Mouse (Mus musculus): ENCODE measurements around the gene Xlr3b. TPM values are rescaled to one million over a fixed set of nuclear protein-coding genes. Genes with fewer than 3 reads are reported as not detected.
"Not testable (repeated sequence)": the region's sequence is repeated elsewhere in the genome, so short reads cannot be mapped to it uniquely, and the experiment has no call there.

The Xlr3b gene
- polyA plus RNA-seq, 1 experiment = 0.15 TPM

DNA sequence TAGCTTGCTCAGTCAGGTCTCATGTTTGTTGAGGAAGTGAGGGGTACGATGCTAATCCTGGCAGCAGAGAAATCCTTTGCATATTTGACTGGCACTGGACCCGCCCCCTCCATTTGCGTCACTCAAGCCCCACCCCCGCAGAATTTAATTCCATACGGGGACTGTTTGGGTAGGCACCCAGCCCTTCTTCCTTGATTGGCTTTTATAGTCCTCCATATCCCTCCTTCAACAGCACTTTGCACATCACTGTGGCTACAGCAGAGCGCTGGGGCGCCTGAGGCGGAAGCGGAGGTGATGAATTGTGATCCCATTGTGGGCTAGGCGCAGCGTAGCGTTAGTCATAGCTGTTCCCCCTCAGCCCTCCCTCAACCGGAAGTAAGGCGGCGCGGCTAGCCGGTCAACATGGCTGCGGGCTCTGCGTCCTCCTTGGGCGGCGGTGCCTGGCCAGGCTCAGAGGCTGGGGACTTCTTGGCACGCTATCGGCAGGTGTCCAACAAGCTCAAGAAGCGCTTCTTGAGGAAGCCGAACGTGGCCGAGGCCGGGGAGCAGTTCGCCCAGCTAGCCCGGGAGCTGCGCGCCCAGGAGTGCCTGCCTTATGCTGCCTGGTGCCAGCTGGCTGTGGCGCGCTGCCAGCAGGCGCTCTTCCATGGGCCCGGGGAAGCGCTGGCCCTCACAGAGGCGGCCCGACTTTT, 36.1 kb downstream of the Xlr3b start, which contains the start of gene F8a:
Gene F8a, plus strand, starts transcription at position 378 of the 692 bp plus-strand sequence.
- H3ac ChIP-seq (ENCODE audit: control insufficient read depth, insufficient read length, low read depth) = peak within 1 kb of the TSS; percentile 74
- peak within 1 kb of the TSS; percentile 31 for H3K4me3 ChIP-seq (ENCODE audit: insufficient read depth, poor library complexity, severe bottlenecking)
- no peaks in the 10 kb centered on the region for H3K27me3 ChIP-seq (ENCODE audit: control insufficient read depth, insufficient read depth, insufficient read length)
- H3K36me3 ChIP-seq (ENCODE audit: control insufficient read depth, insufficient read depth) = no peaks in the 10 kb centered on the region
- no peaks in the 10 kb centered on the region for H3K79me3 ChIP-seq (ENCODE audit: low read depth)
- TF ChIP-seq MYOG (IDR thresholded peaks at IDR 0.05; ENCODE audit: control insufficient read depth, extremely low read depth, insufficient read length) (no peak), CEBPB (IDR thresholded peaks at IDR 0.05; ENCODE audit: low read depth) (no peak), CTCF (IDR thresholded peaks at IDR 0.05; ENCODE audit: control insufficient read depth, insufficient read depth, insufficient read length) (no peak), MYOD1 (IDR thresholded peaks at IDR 0.05; ENCODE audit: control insufficient read depth, insufficient read length, low read depth) (no peak)
- H3K79me2 ChIP-seq (ENCODE audit: control insufficient read depth, insufficient read depth) = no peaks in the 10 kb centered on the region

DNA sequence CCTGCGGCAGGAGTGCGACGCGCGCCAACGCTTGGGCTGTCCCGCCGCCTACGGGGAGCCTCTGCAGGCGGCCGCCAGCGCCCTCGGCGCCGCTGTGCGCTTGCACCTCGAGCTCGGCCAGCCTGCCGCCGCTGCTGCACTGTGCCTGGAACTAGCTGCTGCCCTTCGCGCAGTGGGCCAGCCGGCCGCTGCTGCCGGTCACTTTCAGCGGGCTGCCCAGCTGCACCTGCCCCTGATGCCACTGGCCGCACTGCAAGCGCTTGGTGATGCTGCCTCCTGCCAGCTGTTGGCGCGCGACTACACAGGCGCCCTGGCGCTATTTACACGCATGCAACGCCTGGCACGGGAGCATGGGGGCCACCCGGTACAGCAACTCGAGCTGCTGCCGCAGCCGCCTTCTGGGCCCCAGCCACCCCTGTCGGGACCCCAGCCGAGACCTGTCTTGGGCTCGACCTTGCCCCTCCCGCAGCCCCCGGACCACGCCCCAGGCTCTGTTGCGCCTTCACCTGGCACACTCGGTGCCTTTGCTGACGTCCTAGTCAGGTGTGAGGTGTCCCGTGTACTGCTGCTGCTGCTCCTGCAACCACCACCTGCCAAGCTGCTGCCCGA, 36.7 kb downstream of the Xlr3b start:
- peak overlapping the region; percentile 74 for H3ac ChIP-seq (ENCODE audit: control insufficient read depth, insufficient read length, low read depth)
- no peaks in the 10 kb centered on the region for H3K36me3 ChIP-seq (ENCODE audit: control insufficient read depth, insufficient read depth)
- no peaks in the 10 kb centered on the region for H3K79me2 ChIP-seq (ENCODE audit: control insufficient read depth, insufficient read depth)
- no peak for TF ChIP-seq FOSL1 (IDR thresholded peaks at IDR 0.05; ENCODE audit: insufficient read depth, low read length, poor library complexity, severe bottlenecking)
- no peak for TF ChIP-seq CEBPB (IDR thresholded peaks at IDR 0.05; ENCODE audit: low read depth)
- no peak for TF ChIP-seq CTCF (IDR thresholded peaks at IDR 0.05; ENCODE audit: control insufficient read depth, insufficient read depth, insufficient read length)
- no peak for TF ChIP-seq MYOG (IDR thresholded peaks at IDR 0.05; ENCODE audit: control insufficient read depth, extremely low read depth, insufficient read length)
- no peak for TF ChIP-seq USF1 (IDR thresholded peaks at IDR 0.05; ENCODE audit: low read depth)
- no peak for TF ChIP-seq MAX (IDR thresholded peaks at IDR 0.05)
- no peaks in the 10 kb centered on the region for H3K27me3 ChIP-seq (ENCODE audit: control insufficient read depth, insufficient read depth, insufficient read length)
- H3K4me3 ChIP-seq (ENCODE audit: insufficient read depth, poor library complexity, severe bottlenecking) = peak overlapping the region; percentile 31
- no peaks in the 10 kb centered on the region for H3K79me3 ChIP-seq (ENCODE audit: low read depth)

DNA sequence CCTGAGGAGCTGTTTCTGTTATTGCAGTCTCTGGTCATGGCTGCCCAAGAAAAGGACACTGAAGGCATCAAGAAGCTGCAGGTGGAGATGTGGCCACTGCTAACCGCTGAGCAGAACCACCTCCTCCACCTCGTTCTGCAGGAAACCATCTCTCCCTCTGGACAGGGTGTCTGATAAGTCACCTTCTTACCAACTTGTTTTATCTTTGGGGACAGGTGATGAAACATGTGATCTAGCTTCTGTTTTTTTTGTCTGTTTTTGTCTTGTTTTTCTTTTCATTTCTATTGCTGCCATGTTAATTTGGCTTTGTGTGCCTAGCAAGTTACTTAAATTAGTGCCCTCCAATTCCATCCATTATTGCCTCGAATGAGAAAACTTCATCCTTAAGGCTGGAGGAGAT, 37.3 kb downstream of the Xlr3b start:
- no peaks in the 10 kb centered on the region for H3K27me3 ChIP-seq (ENCODE audit: control insufficient read depth, insufficient read depth, insufficient read length)
- TF ChIP-seq FOSL1 (IDR thresholded peaks at IDR 0.05; ENCODE audit: insufficient read depth, low read length, poor library complexity, severe bottlenecking) = no peak
- no peaks in the 10 kb centered on the region for H3K79me3 ChIP-seq (ENCODE audit: low read depth)
- no peaks in the 10 kb centered on the region for H3K36me3 ChIP-seq (ENCODE audit: control insufficient read depth, insufficient read depth)
- no peaks in the 10 kb centered on the region for H3K79me2 ChIP-seq (ENCODE audit: control insufficient read depth, insufficient read depth)
- H3K4me3 ChIP-seq (ENCODE audit: insufficient read depth, poor library complexity, severe bottlenecking) = peak overlapping the region; percentile 31
- no peak overlapping the region for H3ac ChIP-seq (ENCODE audit: control insufficient read depth, insufficient read length, low read depth)

DNA sequence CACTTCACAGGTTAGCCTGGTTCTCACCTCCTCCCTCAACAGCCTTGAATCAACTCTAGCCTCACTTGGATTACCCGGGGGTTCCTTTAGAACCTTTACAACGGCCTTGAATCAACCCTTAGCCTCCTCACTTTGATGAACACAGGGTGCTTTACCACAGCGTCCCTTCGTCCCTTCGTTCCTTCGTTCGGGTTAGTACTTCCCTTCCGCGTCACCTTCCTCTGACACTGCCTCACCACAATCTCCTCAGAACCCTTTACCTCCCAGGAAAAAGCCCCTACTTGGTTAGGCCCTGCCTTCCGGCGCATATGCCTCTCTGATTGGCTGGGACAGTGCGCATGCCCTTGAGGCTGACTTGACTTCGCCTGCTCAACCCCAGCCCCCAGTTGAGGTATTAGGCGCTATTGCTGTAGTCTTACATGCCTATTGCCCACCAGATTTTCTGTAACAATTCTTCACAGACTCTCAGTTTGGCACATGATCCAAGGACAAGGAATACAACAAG, 50.9 kb downstream of the Xlr3b start, which contains the start of gene Xlr4c:
Gene Xlr4c, minus strand, starts transcription at position 310 of the 505 bp plus-strand sequence.
- not testable (repeated sequence) for H3K79me3 ChIP-seq (ENCODE audit: low read depth); H3K27me3 ChIP-seq (ENCODE audit: control insufficient read depth, insufficient read depth, insufficient read length)

More for the DNA sequence above, 50.9 kb downstream of the Xlr3b start, which contains the start of gene Xlr4c:
- H3ac ChIP-seq (ENCODE audit: control insufficient read depth, insufficient read length, low read depth); H3K4me3 ChIP-seq (ENCODE audit: insufficient read depth, poor library complexity, severe bottlenecking); H3K79me2 ChIP-seq (ENCODE audit: control insufficient read depth, insufficient read depth); H3K36me3 ChIP-seq (ENCODE audit: control insufficient read depth, insufficient read depth): not testable (repeated sequence)

Other genes with a start within 250 kb of the Xlr3b start
- gene Zfp185, start 204.9 kb upstream of the Xlr3b start, polyA plus RNA-seq (2012; fragmentation: generic; extraction: Trizol) = not detected
- gene Pnma5, start 155.1 kb upstream of the Xlr3b start, polyA plus RNA-seq (2012; fragmentation: generic; extraction: Trizol) = 0.06 TPM
- not detected for gene Pnma3, start 127.4 kb upstream of the Xlr3b start, polyA plus RNA-seq (2012; fragmentation: generic; extraction: Trizol)
- 0.28 TPM for gene Xlr4a, start 109.7 kb upstream of the Xlr3b start, polyA plus RNA-seq (2012; fragmentation: generic; extraction: Trizol)
- 2.6 TPM for gene Xlr3a, start 95.1 kb upstream of the Xlr3b start, polyA plus RNA-seq (2012; fragmentation: generic; extraction: Trizol)
- gene Gm14685, start 75.2 kb upstream of the Xlr3b start, polyA plus RNA-seq (2012; fragmentation: generic; extraction: Trizol) = not detected
- not detected for gene Xlr5b, start 43.4 kb upstream of the Xlr3b start, polyA plus RNA-seq (2012; fragmentation: generic; extraction: Trizol)
- not detected for gene DXBay18, start 42.8 kb upstream of the Xlr3b start, polyA plus RNA-seq (2012; fragmentation: generic; extraction: Trizol)
- gene Spin2d, start 15.2 kb upstream of the Xlr3b start, polyA plus RNA-seq (2012; fragmentation: generic; extraction: Trizol) = not detected
- gene Xlr4b, start 22.1 kb downstream of the Xlr3b start, polyA plus RNA-seq (2012; fragmentation: generic; extraction: Trizol) = 0.09 TPM
- gene F8a, start 36.1 kb downstream of the Xlr3b start, polyA plus RNA-seq (2012; fragmentation: generic; extraction: Trizol) = 3.3 TPM
- gene Xlr4c, start 50.9 kb downstream of the Xlr3b start, polyA plus RNA-seq (2012; fragmentation: generic; extraction: Trizol) = 0.06 TPM
- 1.4 TPM for gene Xlr3c, start 73.2 kb downstream of the Xlr3b start, polyA plus RNA-seq (2012; fragmentation: generic; extraction: Trizol)
- gene Xlr5a, start 100.8 kb downstream of the Xlr3b start, polyA plus RNA-seq (2012; fragmentation: generic; extraction: Trizol) = not detected
- gene Xlr5c, start 100.8 kb downstream of the Xlr3b start, polyA plus RNA-seq (2012; fragmentation: generic; extraction: Trizol) = not detected
- gene Gm45015, start 144.6 kb downstream of the Xlr3b start, polyA plus RNA-seq (2012; fragmentation: generic; extraction: Trizol) = not detected
- gene Zfp275, start 150.4 kb downstream of the Xlr3b start, polyA plus RNA-seq (2012; fragmentation: generic; extraction: Trizol) = 5.9 TPM
- gene Gm18336, start 206.5 kb downstream of the Xlr3b start, polyA plus RNA-seq (2012; fragmentation: generic; extraction: Trizol) = not detected
- 0.02 TPM for gene Zfp92, start 218.9 kb downstream of the Xlr3b start, polyA plus RNA-seq (2012; fragmentation: generic; extraction: Trizol)
- not detected for gene Trex2, start 243.1 kb downstream of the Xlr3b start, polyA plus RNA-seq (2012; fragmentation: generic; extraction: Trizol)

All from C2C12 (cell line).